Mouse (Mus musculus) heart, embryonic 12.5 days (tissue): ENCODE results near the gene Cbll1. TPM values are rescaled to one million over a fixed set of nuclear protein-coding genes. Genes with fewer than 3 reads are reported as not detected.

ENCODE experiments used
- polyA plus RNA-seq: library from polyadenylated mRNA; unstranded; fragments of >200 nt; fragmentation: Nextera tagmentation; extraction: Ambion mirVana; gene quantifications from 2 replicates; pipeline ENCODE4 v1.2.1, GENCODE M21; 2016

Gene Cbll1
- polyA plus RNA-seq, 1 experiment from 2014 or later: 11.3 TPM

Other genes starting within 250 kb of the Cbll1 start
- 127 and 132 TPM in 2 replicates for gene Lamb1, start 234.4 kb downstream of the Cbll1 start, polyA plus RNA-seq
- gene Dld, start 148.2 kb downstream of the Cbll1 start, polyA plus RNA-seq: 235 and 238 TPM in 2 replicates
- gene Slc26a3, start 108.7 kb downstream of the Cbll1 start, polyA plus RNA-seq: 0.10 TPM in 1 of 2 replicates, not detected in the other
- 0.14 and 0.19 TPM in 2 replicates for gene Slc26a4, start 60.4 kb upstream of the Cbll1 start, polyA plus RNA-seq
- 52.7 and 52.8 TPM in 2 replicates for gene Bcap29, start 135.0 kb upstream of the Cbll1 start, polyA plus RNA-seq
- gene Dus4l, start 155.2 kb upstream of the Cbll1 start, polyA plus RNA-seq: 7.2 and 7.9 TPM in 2 replicates
- 33.5 and 34.2 TPM in 2 replicates for gene Cog5, start 155.3 kb upstream of the Cbll1 start, polyA plus RNA-seq
- 14.2 and 17.5 TPM in 2 replicates for gene Gpr22, start 214.3 kb upstream of the Cbll1 start, polyA plus RNA-seq